Mouse (Mus musculus) embryonic facial prominence, embryonic 11.5 days (tissue): Measurements from ENCODE around the gene Anapc16. TPM values are rescaled to one million over a fixed set of nuclear protein-coding genes. Genes with fewer than 3 reads are reported as not detected.
"Not testable (repeated sequence)": the region's sequence is repeated elsewhere in the genome, so short reads cannot be mapped to it uniquely, and the experiment has no call there.

Experiments
- ATAC-seq: fragments of 200-750 bp; cut with Nextera tagmentation; replicated peaks from 2 replicates; pipeline ENCODE4 v1.8.0; 2017; ENCODE audit warnings: low read depth; ENCODE audit not compliant: insufficient number of reproducible peaks, low FRiP score, low TSS enrichment
- DNase-seq: peaks from one replicate; pipeline ENCODE4 v3.0.0-alpha.2; 2015; ENCODE audit warnings: low spot score
- H3K27ac ChIP-seq: fragments of 300-500 bp; sonication (generic); replicated peaks from 2 replicates; pipeline ENCODE4 v1.5.1; 2014; ENCODE audit warnings: mild to moderate bottlenecking, low read depth, low read length, control low read depth
- H3K27me3 ChIP-seq: fragments of 300-500 bp; sonication (generic); 2 replicates; pipeline ENCODE4 v1.6.1; 2014; ENCODE audit warnings: mild to moderate bottlenecking, low read length, moderate library complexity, mixed read lengths; ENCODE audit not compliant: control insufficient read depth, insufficient read depth
- H3K36me3 ChIP-seq: fragments of 300-500 bp; sonication (generic); replicated peaks from 2 replicates; pipeline ENCODE4 v1.6.1; 2014; ENCODE audit warnings: low read depth, mild to moderate bottlenecking, low read length, moderate library complexity, mixed read lengths; ENCODE audit not compliant: control insufficient read depth, insufficient read depth
- H3K4me1 ChIP-seq: fragments of 300-500 bp; sonication (generic); 2 replicates; pipeline ENCODE4 v1.6.1; 2014; ENCODE audit warnings: low read length, mixed read lengths; ENCODE audit not compliant: control insufficient read depth, insufficient read depth
- H3K4me2 ChIP-seq: fragments of 300-500 bp; sonication (generic); 2 replicates; pipeline ENCODE4 v1.6.1; 2014; ENCODE audit warnings: low read depth, mild to moderate bottlenecking, control low read depth, low read length, moderate library complexity
- H3K4me3 ChIP-seq: fragments of 300-500 bp; sonication (generic); 2 replicates; pipeline ENCODE4 v1.5.1; 2014; ENCODE audit warnings: low read depth, low read length, control low read depth
- H3K9ac ChIP-seq: fragments of 300-500 bp; sonication (generic); replicated peaks from 2 replicates; pipeline ENCODE4 v1.6.1; 2014; ENCODE audit warnings: mild to moderate bottlenecking, control low read depth, low read length
- H3K9me3 ChIP-seq: fragments of 300-500 bp; sonication (generic); replicated peaks from 2 replicates; pipeline ENCODE4 v1.6.1; 2016; ENCODE audit warnings: mild to moderate bottlenecking, low read length, inconsistent platforms, mixed read lengths; ENCODE audit not compliant: control insufficient read depth
- WGBS: fragments of 180-500 bp; shearing (Covaris S2); extraction: QIAGEN DNeasy Blood & Tissue Kit; methylation state at CpG from one replicate; pipeline ENCODE4 v1.1.7; 2014; 5-methylcytosine and 5-hydroxymethylcytosine counted together
- polyA plus RNA-seq: library from polyadenylated mRNA; unstranded; fragments of >200 nt; fragmentation: Nextera tagmentation; extraction: Ambion mirVana; gene quantifications from 2 replicates; pipeline ENCODE4 v1.2.1, GENCODE M21; 2014

Gene Anapc16
- polyA plus RNA-seq, 1 experiment from 2014 or later: 88.7 TPM

DNA sequence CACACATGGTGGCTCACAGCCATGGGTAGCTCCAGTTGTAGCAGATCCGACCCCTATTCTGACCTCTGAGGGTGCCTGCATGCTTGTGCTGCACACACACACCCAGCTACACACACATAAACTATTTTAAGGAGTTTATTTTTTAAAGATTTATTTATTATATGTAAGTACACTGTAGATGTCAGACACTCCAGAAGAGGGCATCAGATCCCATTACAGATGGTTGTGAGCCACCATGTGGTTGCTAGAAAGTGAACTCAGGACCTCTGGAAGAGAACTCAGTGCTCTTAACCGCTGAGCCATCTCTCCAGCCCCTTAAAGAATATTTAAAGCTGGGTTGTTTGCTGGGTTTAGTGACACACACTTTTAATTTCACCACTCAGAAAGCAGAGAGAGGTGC, 16.4 kb upstream of the Anapc16 start:
- Histone ChIP-seq H3K9me3 (no peaks in the 10 kb centered on the region), H3K4me3 (no peak overlapping the region), H3K27ac (no peak overlapping the region), H3K36me3 (no peaks in the 10 kb centered on the region), H3K9ac (no peak overlapping the region), H3K27me3 (no peaks in the 10 kb centered on the region), H3K4me1 (no peaks in the 10 kb centered on the region), H3K4me2 (no peak overlapping the region)
- ATAC-seq (no peak), DNase-seq (no peak)
- WGBS: 79% methylated on average over 2 of the region's 2 CpGs

DNA sequence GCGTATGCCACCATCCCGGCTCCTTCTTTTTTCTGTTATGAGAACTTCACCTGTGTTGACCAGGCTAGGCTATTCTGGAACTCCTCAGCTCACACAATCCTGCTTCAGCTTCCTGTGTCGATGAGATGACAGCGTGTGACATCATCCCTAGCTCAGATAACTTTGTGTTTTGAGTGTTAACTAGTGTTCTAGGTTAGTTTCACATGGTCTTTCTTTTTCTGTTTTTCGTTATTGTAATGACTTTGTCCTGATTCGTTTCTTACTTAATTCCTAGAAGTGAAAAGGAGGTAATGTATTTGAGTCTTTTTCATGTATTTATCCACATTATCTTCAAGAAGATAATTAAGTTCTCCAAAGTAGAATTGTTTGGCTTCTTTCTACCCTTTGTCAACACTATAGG, 13.3 kb upstream of the Anapc16 start:
- Histone ChIP-seq H3K27ac (no peak overlapping the region), H3K9me3 (no peaks in the 10 kb centered on the region), H3K9ac (no peak overlapping the region), H3K27me3 (no peaks in the 10 kb centered on the region), H3K4me3 (no peak overlapping the region), H3K36me3 (no peaks in the 10 kb centered on the region), H3K4me1 (no peaks in the 10 kb centered on the region), H3K4me2 (no peak overlapping the region)
- no peak for DNase-seq
- WGBS: 91% methylated on average over 6 of the region's 6 CpGs
- no peak for ATAC-seq

DNA sequence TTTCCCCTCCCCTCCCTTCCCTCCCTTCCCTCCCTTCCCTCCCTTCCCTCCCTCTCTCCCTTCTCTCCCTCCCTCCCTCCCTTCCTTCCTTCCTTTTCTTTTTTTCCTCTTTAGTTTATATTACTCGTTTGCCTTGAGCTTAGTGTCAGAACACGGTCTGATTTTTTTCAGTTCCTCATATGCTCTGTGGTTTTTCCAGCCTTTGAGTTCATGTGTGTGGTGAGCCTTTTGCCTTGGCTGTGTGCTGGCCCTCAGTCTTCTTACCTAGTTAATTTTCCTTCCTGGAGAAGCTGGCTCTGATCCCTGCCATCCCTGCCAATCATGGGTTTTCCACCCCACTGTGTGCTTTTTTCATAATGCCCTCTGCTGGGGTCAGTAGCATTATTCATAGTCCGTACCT, 6.2 kb upstream of the Anapc16 start:
- H3K4me3 ChIP-seq: no peak overlapping the region
- no peaks in the 10 kb centered on the region for H3K9me3 ChIP-seq
- DNase-seq: no peak
- no peak for ATAC-seq
- H3K27me3 ChIP-seq: no peaks in the 10 kb centered on the region
- H3K4me2 ChIP-seq: no peak overlapping the region
- H3K36me3 ChIP-seq: no peaks in the 10 kb centered on the region
- H3K9ac ChIP-seq: no peak overlapping the region
- no peak overlapping the region for H3K27ac ChIP-seq
- H3K4me1 ChIP-seq: no peaks in the 10 kb centered on the region
- 92% methylated on average over 1 of the region's 3 CpGs for WGBS

DNA sequence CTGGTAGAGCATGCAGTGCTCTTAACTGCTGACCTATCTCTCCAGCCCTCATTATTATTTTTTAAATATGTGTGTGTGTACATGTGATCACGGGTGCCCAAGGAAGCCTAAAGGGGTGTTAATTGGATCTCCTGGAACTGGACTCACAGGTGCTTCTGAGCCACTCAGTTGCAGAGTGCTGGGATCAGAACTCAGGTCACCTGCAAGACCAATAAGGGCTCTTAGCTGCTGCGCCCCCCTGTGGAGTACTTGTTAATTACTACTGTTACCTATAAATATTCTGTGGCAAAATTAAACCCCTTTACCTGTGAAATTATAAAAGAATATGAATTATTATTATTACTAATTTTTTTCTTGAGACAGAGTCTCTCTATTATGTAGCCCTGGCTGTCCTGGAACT, 2.3 kb upstream of the Anapc16 start:
- no peak overlapping the region for H3K27ac ChIP-seq
- WGBS: 53% methylated on average over 2 of the region's 2 CpGs
- H3K4me3 ChIP-seq: no peak overlapping the region
- no peaks in the 10 kb centered on the region for H3K9me3 ChIP-seq
- H3K4me1 ChIP-seq: no peaks in the 10 kb centered on the region
- no peak overlapping the region for H3K9ac ChIP-seq
- no peaks in the 10 kb centered on the region for H3K36me3 ChIP-seq
- no peaks in the 10 kb centered on the region for H3K27me3 ChIP-seq
- DNase-seq: peak; percentile 45
- ATAC-seq: no peak
- H3K4me2 ChIP-seq: no peak overlapping the region

DNA sequence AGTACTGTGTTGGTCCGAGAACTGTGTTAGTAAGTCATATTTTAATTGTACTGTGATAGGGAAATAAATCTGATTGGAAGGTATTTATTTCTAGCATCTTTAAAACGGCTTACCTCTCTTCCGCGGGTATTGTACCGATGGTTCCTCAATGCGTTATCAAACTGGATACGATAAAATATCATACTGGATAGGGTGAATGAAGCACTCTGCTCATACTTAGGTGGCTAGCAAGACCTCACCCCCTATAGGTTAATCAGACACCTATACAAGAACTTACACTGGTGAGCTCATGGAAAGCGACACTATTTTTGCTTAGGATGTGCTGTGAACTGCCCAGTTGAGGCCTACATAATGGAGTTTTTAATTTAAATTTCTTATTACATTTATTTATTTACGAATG, 912 bp upstream of the Anapc16 start:
- no peak for DNase-seq
- Histone ChIP-seq H3K9me3 (no peaks in the 10 kb centered on the region), H3K9ac (peak overlapping the region; percentile 46), H3K27ac (peak overlapping the region; percentile 97), H3K27me3 (no peaks in the 10 kb centered on the region), H3K4me2 (peak overlapping the region; percentile 68), H3K36me3 (no peaks in the 10 kb centered on the region), H3K4me3 (peak overlapping the region; percentile 54), H3K4me1 (no peaks in the 10 kb centered on the region)
- ATAC-seq: no peak
- WGBS: 77% methylated on average over 9 of the region's 9 CpGs

DNA sequence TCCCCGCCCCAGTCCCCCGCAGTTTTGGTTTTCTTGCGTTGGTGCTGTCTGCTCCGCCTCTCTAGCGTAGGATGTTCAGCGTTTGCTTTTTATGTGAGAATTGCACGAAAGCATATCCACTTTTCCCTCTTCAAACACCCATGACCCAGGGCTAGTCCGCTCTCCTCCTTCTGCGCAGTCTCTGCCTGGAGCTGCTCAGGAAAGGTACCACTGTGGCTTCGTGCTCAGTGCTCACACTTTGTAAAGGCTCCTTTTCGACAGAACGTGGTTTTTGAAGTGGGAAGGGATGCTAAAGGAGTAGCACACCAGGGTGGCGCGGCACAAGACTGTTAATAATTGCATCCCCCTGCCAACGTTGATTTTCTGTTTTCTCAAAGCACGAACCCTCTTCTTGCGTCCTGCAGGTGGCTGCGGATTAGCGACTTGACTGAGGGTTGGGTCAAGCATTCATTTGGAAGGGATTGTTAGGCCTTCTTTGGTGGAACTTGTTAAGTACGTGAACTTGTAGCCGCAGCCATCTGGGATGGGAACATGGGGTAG, 348 bp upstream of the Anapc16 start:
- H3K27me3 ChIP-seq: no peaks in the 10 kb centered on the region
- WGBS: under 1% methylated on average over 21 of the region's 21 CpGs
- ATAC-seq: no peak; the same call in 1 of the 2 replicates

DNA sequence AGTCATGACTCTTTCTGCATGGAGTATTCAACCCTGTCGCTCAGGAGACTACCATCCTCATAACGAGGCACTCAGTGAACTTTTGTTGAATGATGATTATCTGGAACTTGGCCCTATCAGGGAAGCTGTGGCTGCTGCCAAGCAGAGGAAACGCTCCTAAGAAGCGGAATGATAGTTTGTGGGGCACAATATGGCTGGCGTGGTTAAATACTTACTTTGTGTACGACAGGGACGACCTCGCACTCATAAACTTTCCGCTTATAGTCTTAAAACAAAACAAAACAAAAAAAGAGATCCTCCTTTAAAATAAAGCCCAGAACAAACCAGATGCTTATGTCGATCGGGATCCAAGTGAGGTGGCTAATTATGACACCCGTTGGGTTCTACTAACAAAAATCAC, 732 bp downstream of the Anapc16 start:
- peak overlapping the region; percentile 79 for H3K9ac ChIP-seq
- no peaks in the 10 kb centered on the region for H3K27me3 ChIP-seq
- no peaks in the 10 kb centered on the region for H3K36me3 ChIP-seq
- peak overlapping the region; percentile 97; the same call in 1 of the 2 replicates for H3K27ac ChIP-seq
- DNase-seq: no peak
- no peaks in the 10 kb centered on the region for H3K9me3 ChIP-seq
- 6% methylated on average over 12 of the region's 12 CpGs for WGBS
- H3K4me1 ChIP-seq: no peaks in the 10 kb centered on the region
- H3K4me3 ChIP-seq: peak overlapping the region; percentile 54
- no peak for ATAC-seq
- H3K4me2 ChIP-seq: peak overlapping the region; percentile 72

More for the DNA sequence above, 348 bp upstream of the Anapc16 start:
- peak overlapping the region; percentile 97 for H3K27ac ChIP-seq
- H3K9ac ChIP-seq: peak overlapping the region; percentile 46
- no peaks in the 10 kb centered on the region for H3K4me1 ChIP-seq
- no peaks in the 10 kb centered on the region for H3K36me3 ChIP-seq
- DNase-seq: no peak
- H3K9me3 ChIP-seq: no peaks in the 10 kb centered on the region
- H3K4me3 ChIP-seq: peak overlapping the region; percentile 54
- H3K4me2 ChIP-seq: peak overlapping the region; percentile 68

DNA sequence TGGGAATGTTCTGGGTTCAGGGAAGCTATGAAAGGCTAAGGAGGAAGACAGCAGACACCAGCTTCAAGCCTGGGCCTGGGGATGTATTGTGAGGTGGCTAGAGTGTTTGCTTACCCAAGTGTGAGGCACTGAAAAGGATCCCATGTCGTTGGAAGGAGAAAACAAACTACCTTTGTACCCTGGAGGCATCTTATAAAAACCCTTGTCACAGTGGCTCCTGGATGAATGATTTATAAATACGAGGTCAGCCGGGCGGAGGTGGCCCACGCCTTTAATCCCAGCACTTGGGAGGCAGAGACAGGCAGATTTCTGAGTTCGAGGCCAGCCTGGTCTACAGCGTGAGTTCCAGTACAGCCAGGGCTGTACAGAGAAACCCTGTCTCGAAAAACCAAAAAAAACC, 1.3 kb downstream of the Anapc16 start:
- H3K36me3 ChIP-seq, H3K27ac ChIP-seq, H3K9ac ChIP-seq, ATAC-seq, DNase-seq, H3K4me1 ChIP-seq, H3K27me3 ChIP-seq, H3K9me3 ChIP-seq: not testable (repeated sequence)
- WGBS: 82% methylated on average over 8 of the region's 8 CpGs
- peak overlapping the region; percentile 72 for H3K4me2 ChIP-seq
- peak overlapping the region; percentile 54; the same call in 1 of the 2 replicates for H3K4me3 ChIP-seq
